Mouse (Mus musculus) neural tube, embryonic 11.5 days (tissue): Measurements from ENCODE around the gene Txk. TPM values are rescaled to one million over a fixed set of nuclear protein-coding genes. Genes with fewer than 3 reads are reported as not detected.

Experiments used
- ATAC-seq: fragments of 200-750 bp; cut with Nextera tagmentation; 2 replicates; pipeline ENCODE4 v1.8.0; 2017; ENCODE audit warnings: moderate number of reproducible peaks, mild to moderate bottlenecking, moderate TSS enrichment, moderate library complexity; ENCODE audit not compliant: insufficient read depth, low FRiP score, low TSS enrichment
- DNase-seq: peaks from one replicate; pipeline ENCODE4 v3.0.0-alpha.2; 2015; ENCODE audit warnings: low spot score
- H3K27ac ChIP-seq: fragments of 300-500 bp; sonication (generic); 2 replicates; pipeline ENCODE4 v1.5.1; 2014; ENCODE audit warnings: low read depth, mild to moderate bottlenecking, low read length
- H3K27me3 ChIP-seq: fragments of 300-500 bp; sonication (generic); 2 replicates; pipeline ENCODE4 v1.6.1; 2014; ENCODE audit warnings: mild to moderate bottlenecking, low read length, mixed read lengths; ENCODE audit not compliant: control insufficient read depth, insufficient read depth
- H3K36me3 ChIP-seq: fragments of 300-500 bp; sonication (generic); 2 replicates; pipeline ENCODE4 v1.6.1; 2014; ENCODE audit warnings: mild to moderate bottlenecking, low read length, moderate library complexity, mixed read lengths; ENCODE audit not compliant: control insufficient read depth, insufficient read depth
- H3K4me1 ChIP-seq: fragments of 300-500 bp; sonication (generic); 2 replicates; pipeline ENCODE4 v1.6.1; 2014; ENCODE audit warnings: low read length, mixed read lengths; ENCODE audit not compliant: control insufficient read depth, insufficient read depth
- H3K4me2 ChIP-seq: fragments of 300-500 bp; sonication (generic); 2 replicates; pipeline ENCODE4 v1.6.1; 2014; ENCODE audit warnings: low read depth, mild to moderate bottlenecking, moderate library complexity
- H3K4me3 ChIP-seq: fragments of 300-500 bp; sonication (generic); 2 replicates; pipeline ENCODE4 v1.5.1; 2014; ENCODE audit warnings: low read depth, low read length
- H3K9ac ChIP-seq: fragments of 300-500 bp; sonication (generic); 2 replicates; pipeline ENCODE4 v1.6.1; 2014; ENCODE audit warnings: mild to moderate bottlenecking, low read length
- H3K9me3 ChIP-seq: fragments of 300-500 bp; sonication (generic); 2 replicates; pipeline ENCODE4 v1.6.1; 2016; ENCODE audit warnings: low read length; ENCODE audit not compliant: control insufficient read depth
- WGBS: fragments of 180-500 bp; shearing (Covaris S2); extraction: QIAGEN DNeasy Blood & Tissue Kit; methylation state at CpG from one replicate; pipeline ENCODE4 v1.1.7; 2014; 5-methylcytosine and 5-hydroxymethylcytosine counted together
- polyA plus RNA-seq: library from polyadenylated mRNA; unstranded; fragments of >200 nt; fragmentation: Nextera tagmentation; extraction: Ambion mirVana; gene quantifications from 2 replicates; pipeline ENCODE4 v1.2.1, GENCODE M21; 2014

Gene Txk
- polyA plus RNA-seq, 1 experiment from 2014 or later: not detected

DNA sequence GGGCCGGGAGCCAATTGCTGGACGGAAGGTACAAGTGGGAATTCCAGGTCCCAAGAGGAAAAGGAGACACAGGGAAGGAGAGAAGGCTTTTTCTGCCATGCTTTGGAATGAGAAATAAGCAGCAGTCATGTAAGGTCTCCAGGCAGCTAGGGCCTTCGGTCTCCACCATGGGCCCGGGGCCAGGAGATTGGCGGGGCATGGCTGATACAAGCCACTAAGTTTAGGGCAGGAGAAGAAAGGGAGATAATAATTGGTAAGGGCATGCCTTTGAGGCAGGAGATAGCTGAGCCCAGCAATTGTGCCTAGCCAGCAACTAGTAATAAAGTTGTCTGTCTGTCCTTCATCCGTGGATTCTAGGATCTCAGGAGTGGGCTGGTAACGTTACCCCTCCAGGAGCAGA, 30.5 kb upstream of the Txk start:
- ATAC-seq: no peak

DNA sequence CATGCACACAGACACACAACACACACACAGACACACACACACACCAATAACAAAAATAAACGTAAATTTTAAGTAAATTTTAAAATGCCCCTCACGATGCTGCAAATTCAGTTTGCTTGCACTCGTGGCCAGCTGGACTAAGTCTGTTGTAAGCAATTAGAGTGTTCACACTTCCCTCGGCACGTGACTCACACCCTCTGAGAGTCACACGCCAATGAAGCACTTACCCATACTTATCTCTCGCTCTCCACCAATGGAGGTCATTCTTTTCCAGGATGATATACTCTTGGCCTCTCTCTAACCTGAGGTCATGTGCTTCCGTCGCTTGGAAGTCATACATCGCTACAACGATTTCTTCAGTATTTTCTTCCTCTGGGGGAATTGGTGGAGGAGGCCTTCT, 29.2 kb upstream of the Txk start:
- DNase-seq: no peak
- no peak overlapping the region for H3K4me2 ChIP-seq
- 85% methylated on average over 11 of the region's 11 CpGs for WGBS

More for the DNA sequence above, 30.5 kb upstream of the Txk start:
- no peaks in the 10 kb centered on the region for H3K9me3 ChIP-seq
- H3K27me3 ChIP-seq: no peaks in the 10 kb centered on the region
- H3K36me3 ChIP-seq: no peaks in the 10 kb centered on the region
- 92% methylated on average over 7 of the region's 7 CpGs for WGBS
- H3K4me1 ChIP-seq: no peaks in the 10 kb centered on the region
- H3K4me3 ChIP-seq: no peak overlapping the region
- no peak overlapping the region for H3K27ac ChIP-seq
- H3K4me2 ChIP-seq: no peak overlapping the region
- H3K9ac ChIP-seq: no peak overlapping the region
- DNase-seq: no peak

DNA sequence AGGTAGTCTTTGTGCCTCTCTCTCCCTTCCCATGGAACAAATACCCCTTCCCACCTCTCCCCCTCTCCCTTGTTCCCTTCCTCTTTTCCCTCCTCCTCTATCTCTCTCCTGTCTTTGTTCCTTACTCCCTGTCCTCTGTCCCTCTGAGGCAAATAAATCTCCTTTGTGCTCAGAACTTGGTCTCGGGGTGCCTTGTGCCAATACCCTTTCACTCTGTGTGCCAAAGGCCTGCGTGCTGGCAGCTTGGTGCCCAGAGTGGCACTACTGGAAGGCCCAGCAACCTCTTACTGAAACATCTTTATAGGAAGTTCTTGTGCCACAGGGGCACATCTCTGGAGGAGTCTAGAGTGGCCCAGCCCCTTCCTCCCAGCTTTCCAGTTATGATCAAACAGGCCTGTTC, 24.0 kb upstream of the Txk start:
- no peak overlapping the region for H3K9ac ChIP-seq
- 90% methylated on average over 2 of the region's 2 CpGs for WGBS
- H3K4me3 ChIP-seq: no peak overlapping the region
- no peak overlapping the region for H3K4me2 ChIP-seq
- H3K9me3 ChIP-seq: no peaks in the 10 kb centered on the region
- H3K27ac ChIP-seq: no peak overlapping the region
- no peaks in the 10 kb centered on the region for H3K4me1 ChIP-seq
- DNase-seq (no peak), ATAC-seq (no peak)
- H3K36me3 ChIP-seq: no peaks in the 10 kb centered on the region
- H3K27me3 ChIP-seq: no peaks in the 10 kb centered on the region

More for the DNA sequence above, 29.2 kb upstream of the Txk start:
- no peak overlapping the region for H3K9ac ChIP-seq
- no peaks in the 10 kb centered on the region for H3K4me1 ChIP-seq
- no peak overlapping the region for H3K4me3 ChIP-seq
- H3K27me3 ChIP-seq: no peaks in the 10 kb centered on the region
- no peaks in the 10 kb centered on the region for H3K9me3 ChIP-seq
- H3K36me3 ChIP-seq: no peaks in the 10 kb centered on the region
- H3K27ac ChIP-seq: no peak overlapping the region
- ATAC-seq: no peak

DNA sequence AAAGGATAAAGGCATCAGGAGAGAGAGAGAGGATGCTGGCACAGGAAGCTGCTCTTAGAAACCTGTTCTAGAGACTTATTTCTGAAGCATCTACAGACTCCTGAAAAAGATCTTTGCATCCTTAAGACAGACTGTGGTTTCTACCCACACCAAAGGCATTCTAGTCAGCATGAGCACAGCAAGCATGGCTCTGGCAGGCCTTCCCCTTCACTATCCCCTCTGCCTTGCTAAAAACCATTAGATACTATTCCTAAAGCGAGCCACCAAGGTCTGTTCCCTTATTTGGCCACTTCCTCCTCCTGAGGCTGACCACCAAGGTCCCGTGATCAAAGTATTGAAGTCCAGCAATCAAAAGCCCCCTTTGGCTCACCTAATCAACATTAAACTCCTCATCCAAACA, 23.6 kb upstream of the Txk start:
- ATAC-seq: no peak

DNA sequence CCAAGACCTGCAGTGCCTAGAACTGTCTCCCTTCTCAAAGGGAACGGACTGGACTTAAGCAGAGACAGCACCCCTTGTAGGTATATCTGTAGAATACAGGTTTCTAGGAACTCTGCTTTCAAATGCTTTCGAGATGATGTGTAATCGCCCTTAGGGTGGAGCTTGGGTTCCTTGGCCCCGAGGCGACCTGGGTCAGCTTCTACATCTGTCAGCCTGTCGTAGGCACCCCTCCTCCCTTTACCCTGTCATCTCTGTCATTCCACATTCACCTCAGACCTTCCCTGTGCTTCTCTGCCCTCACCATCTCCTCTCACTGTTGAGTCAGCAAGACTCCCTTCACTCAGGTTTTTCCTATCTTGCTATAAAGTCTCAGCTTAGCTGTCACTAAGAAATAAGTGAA, 17.3 kb upstream of the Txk start:
- Histone ChIP-seq H3K9me3 (no peaks in the 10 kb centered on the region), H3K4me1 (no peaks in the 10 kb centered on the region), H3K4me3 (no peak overlapping the region), H3K27me3 (no peaks in the 10 kb centered on the region), H3K36me3 (no peaks in the 10 kb centered on the region), H3K9ac (no peak overlapping the region), H3K4me2 (no peak overlapping the region), H3K27ac (no peak overlapping the region)
- DNase-seq (no peak), ATAC-seq (no peak)
- WGBS: 76% methylated on average over 6 of the region's 6 CpGs

More for the DNA sequence above, 23.6 kb upstream of the Txk start:
- no peaks in the 10 kb centered on the region for H3K4me1 ChIP-seq
- no peak overlapping the region for H3K27ac ChIP-seq
- no peaks in the 10 kb centered on the region for H3K36me3 ChIP-seq
- no peak overlapping the region for H3K4me3 ChIP-seq
- no peaks in the 10 kb centered on the region for H3K27me3 ChIP-seq
- no peaks in the 10 kb centered on the region for H3K9me3 ChIP-seq
- no peak overlapping the region for H3K9ac ChIP-seq
- H3K4me2 ChIP-seq: no peak overlapping the region
- 61% methylated on average over 2 of the region's 2 CpGs for WGBS
- no peak for DNase-seq

DNA sequence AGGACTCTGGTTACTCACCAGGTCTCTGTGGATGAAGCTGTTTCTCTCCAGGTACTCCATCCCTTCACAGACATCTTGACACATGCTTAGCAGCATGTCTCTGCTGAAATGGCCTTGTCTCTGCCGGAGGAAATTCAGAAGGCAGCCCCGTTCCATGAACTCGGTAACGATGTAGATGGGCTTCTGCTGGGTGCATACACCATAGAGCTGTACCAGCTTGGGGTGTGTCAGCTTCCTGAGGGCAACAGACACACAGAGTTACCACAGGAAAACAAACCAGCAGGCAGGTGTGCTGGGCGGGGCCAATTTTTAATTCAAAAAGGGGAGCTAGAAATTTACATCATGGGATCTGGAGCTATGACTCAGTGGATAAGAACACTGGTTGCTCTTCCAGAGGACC, 11.0 kb upstream of the Txk start:
- no peak overlapping the region for H3K4me2 ChIP-seq
- no peaks in the 10 kb centered on the region for H3K9me3 ChIP-seq
- no peak overlapping the region for H3K9ac ChIP-seq
- 90% methylated on average over 5 of the region's 5 CpGs for WGBS
- H3K36me3 ChIP-seq: no peaks in the 10 kb centered on the region
- DNase-seq (no peak), ATAC-seq (no peak)
- no peaks in the 10 kb centered on the region for H3K27me3 ChIP-seq
- H3K4me3 ChIP-seq: no peak overlapping the region
- H3K4me1 ChIP-seq: no peaks in the 10 kb centered on the region
- H3K27ac ChIP-seq: no peak overlapping the region

DNA sequence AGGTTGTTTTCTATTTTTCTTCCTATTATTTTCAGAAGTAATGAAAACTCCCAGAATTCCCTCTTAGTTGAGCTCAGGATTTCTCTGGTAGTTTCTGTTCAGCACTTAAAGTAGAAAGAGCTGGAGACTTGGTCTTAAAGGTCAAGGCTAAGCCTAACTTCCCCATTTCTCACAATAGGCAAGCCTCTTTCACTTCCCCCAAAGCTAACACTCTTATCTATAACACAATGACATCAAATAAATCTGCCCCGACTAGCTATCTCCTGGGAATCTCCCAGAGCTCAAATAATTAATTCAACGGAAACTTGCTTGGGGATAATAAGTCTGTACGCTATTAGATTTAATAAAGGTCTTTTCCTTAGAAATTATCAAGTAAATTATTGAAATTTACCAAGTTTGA, 10.4 kb upstream of the Txk start:
- Histone ChIP-seq H3K4me1 (no peaks in the 10 kb centered on the region), H3K4me3 (no peak overlapping the region), H3K27me3 (no peaks in the 10 kb centered on the region), H3K9ac (no peak overlapping the region), H3K36me3 (no peaks in the 10 kb centered on the region), H3K27ac (no peak overlapping the region), H3K9me3 (no peaks in the 10 kb centered on the region), H3K4me2 (no peak overlapping the region)
- no peak for DNase-seq
- 76% methylated on average over 3 of the region's 3 CpGs for WGBS
- ATAC-seq: no peak

DNA sequence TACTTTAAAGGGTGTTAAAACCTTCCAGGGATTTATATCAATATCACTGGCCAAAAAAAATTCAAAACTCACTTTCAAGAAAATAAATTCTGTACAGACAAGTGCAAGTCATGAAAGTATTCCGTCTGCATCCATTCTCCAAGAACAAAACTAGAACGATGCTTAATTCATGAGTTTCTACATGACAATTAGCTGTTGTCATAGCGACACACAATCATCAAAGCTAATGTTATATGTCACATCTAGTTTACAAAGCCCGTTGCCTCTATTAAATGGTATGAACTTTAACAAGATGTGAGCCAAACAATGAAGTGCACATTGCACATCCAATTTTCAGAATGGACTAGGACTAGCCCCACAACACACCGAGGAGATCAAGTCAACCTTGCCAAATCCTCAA, 9.2 kb upstream of the Txk start:
- no peaks in the 10 kb centered on the region for H3K36me3 ChIP-seq
- H3K27me3 ChIP-seq: no peaks in the 10 kb centered on the region
- DNase-seq: no peak
- 61% methylated on average over 5 of the region's 5 CpGs for WGBS
- no peak overlapping the region for H3K27ac ChIP-seq
- no peak overlapping the region for H3K4me2 ChIP-seq
- H3K4me3 ChIP-seq: no peak overlapping the region
- no peak for ATAC-seq
- no peaks in the 10 kb centered on the region for H3K4me1 ChIP-seq
- no peak overlapping the region for H3K9ac ChIP-seq
- no peaks in the 10 kb centered on the region for H3K9me3 ChIP-seq

DNA sequence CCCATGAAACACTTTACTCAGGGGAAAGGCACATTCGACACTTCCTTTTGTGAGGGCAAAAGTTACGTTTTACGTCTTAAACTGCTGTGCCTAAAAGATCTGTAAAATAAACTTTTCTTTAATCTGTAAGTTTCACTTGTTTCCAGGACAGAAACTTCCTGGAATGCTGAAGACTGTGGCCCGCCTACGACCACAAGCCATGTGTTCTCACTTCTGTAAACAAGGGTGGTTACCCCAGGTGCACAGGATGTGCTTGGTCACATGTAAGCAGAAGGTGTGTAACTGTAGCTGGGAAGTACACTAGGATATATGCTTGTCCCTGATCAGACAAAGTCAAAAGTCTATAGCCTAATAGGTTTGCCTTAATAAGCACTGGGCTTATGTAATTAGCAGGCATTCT, 8.7 kb upstream of the Txk start:
- H3K4me1 ChIP-seq: no peaks in the 10 kb centered on the region
- H3K9ac ChIP-seq: no peak overlapping the region
- DNase-seq (no peak), ATAC-seq (no peak)
- 83% methylated on average over 5 of the region's 5 CpGs for WGBS
- no peak overlapping the region for H3K4me2 ChIP-seq
- no peak overlapping the region for H3K4me3 ChIP-seq
- H3K36me3 ChIP-seq: no peaks in the 10 kb centered on the region
- H3K27ac ChIP-seq: no peak overlapping the region
- no peaks in the 10 kb centered on the region for H3K27me3 ChIP-seq
- no peaks in the 10 kb centered on the region for H3K9me3 ChIP-seq
